Mouse (Mus musculus) layer of hippocampus, postnatal 10 days (tissue): ENCODE results near the gene Gm42715. TPM values are rescaled to one million over a fixed set of nuclear protein-coding genes. Genes with fewer than 3 reads are reported as not detected.
A peak's percentile ranks its signal among the peaks of the same experiment; 100 is the strongest.
"Not testable (repeated sequence)": the region's sequence is repeated elsewhere in the genome, so short reads cannot be mapped to it uniquely, and the experiment has no call there.

Experiments
- DNase-seq, 2 experiments: peaks; one replicate each; pipeline ENCODE4 v3.0.0; 2021; ENCODE audit warnings: low spot score in 2 of 2
- long read RNA-seq: library from polyadenylated mRNA; stranded (forward); transcript quantifications from one replicate; pipeline ENCODE4 v2.0.0, GENCODE M21; 2023
- total RNA-seq, 2 experiments: library from RNA; stranded (reverse); gene quantifications; 2 replicates each; pipeline ENCODE4 v1.2.3; 2021

Gm42715 gene
- 10 to 100 TPM; 11.2 to 19.2 TPM for total RNA-seq
- long read RNA-seq, partial matches to known transcripts = 0 of 7 reads
- long read RNA-seq, other reads (novel, unspliced or antisense) = 7 of 7 reads

DNA sequence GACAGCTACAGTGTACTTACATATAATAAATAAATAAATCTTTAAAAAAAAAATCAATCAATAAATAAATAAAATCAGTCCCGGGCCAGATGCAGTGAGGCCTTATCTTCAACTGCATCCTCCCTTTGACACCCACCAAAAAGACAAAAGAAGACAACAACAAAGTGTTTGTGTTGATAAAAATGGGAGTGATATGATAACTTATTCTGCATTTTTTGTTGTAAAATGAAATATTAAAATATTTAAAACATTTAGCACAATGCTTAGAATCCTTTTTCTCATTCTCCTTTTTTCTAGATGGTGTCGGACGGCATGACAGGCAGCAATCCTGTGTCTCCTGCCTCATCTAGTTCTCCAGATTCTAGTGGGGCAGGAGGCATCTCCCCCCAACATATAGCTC, at the start of gene Gm42715:
TSS of gene Gm42715 (plus strand) at position 301 of the 400 bp plus-strand sequence.
- DNase-seq = no peak

DNA sequence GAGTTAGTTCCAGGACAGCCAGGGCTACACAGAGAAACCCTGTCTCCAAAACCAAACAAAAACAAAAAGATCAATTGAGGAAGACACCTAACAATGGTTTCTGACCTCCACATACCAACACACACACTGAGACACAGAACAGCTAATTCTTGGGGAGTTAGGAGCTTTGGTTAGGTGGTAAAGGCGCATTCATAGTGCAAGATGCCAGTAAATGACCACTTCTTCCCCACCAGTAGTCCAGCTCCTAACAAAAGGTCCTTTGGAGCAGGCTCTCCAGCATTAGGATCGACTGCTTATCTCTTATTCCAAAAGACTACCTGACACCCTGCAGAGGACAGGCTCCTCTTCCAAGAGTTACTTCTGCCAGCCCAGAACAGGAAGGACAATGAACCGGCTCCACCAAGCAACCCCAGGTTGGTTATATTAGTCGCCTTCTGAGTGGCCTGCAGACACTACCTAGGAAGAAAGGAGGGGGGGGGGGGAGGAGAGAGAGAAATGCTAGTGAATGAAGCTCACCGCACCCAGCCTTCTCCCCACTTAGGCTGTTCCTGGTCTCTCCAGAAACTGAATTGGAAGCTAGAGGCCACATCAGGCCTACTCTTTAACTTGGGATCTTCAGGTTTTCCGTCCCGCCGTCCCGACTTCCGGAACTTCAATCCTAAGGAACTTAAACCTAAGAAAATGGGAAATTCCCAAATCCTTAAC, 49.2 kb upstream of the Gm42715 start:
- no peak for DNase-seq

DNA sequence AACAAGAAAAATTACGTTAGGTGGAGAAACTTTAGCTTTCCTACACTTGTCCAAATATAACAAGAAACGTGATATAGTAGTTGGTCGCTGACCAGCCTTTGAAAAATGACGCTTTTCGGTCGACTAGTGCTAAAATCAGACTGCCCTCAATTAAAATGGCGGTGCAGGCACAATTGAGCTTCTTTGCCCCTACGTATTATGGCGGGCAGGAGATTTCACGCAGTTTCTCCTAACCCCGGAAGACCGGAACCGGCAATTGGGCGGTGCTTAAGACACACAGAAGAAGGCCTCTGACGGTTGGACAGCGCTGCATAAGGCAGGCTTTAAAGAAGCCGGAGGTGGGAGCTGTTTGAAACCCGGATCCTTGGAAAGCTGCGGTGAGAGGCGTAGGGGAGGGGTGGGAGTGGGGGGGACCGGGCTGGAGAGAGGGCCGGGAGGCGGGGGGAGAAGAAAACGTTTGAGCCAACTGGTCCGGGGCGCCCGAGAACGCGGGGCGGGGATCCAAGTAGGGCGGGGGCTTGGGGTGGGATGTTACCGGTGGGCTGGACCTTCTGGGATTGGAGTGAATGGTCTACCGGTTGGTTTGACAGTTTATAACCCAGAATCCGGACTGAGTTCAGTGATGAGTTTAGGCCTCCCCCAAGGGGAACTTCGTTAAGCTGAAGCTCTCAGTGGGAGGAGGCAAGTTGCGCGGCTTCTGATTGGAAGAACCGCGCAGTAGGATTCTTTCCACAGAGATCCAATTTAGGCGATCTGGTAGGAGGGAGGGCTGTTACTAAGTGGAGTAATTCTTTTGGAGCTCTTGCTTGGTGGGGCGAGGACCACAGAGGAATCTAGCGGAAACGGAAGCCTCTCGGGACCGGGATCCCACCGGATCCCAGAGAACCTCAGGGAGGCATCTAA, 48.4 kb upstream of the Gm42715 start:
- DNase-seq = peak; percentile 83 to 89

- DNase-seq = no peak
Measured at GRCm38 (mm10) chr7:127471646-127472010, 47.8 kb upstream of the Gm42715 start.

GRCm38 (mm10) chr7:127472060-127472459, 47.3 kb upstream of the Gm42715 start:
- no peak for DNase-seq

DNA sequence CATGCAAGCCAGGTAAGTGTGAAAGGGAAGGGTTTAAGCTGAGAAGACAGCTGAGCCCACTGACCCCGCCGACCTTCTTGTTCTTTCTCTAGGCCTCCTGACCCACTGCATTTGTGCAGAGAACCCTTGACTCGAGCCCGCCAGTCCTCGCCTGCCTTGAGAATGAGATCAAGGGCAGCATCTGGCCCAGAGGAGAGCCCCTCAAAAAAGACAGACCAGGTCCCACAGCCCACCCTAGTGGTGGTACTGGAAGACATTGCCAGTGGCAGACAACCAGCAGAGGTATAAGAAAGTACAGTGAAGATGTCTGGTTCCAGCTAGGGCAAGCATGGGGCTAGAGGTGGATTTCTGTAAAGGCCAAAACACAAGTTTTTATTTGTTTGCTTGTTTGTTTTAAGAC, 45.7 kb upstream of the Gm42715 start:
- no peak for DNase-seq

GRCm38 (mm10) chr7:127474378-127475070, 44.9 kb upstream of the Gm42715 start:
- no peak for DNase-seq

DNA sequence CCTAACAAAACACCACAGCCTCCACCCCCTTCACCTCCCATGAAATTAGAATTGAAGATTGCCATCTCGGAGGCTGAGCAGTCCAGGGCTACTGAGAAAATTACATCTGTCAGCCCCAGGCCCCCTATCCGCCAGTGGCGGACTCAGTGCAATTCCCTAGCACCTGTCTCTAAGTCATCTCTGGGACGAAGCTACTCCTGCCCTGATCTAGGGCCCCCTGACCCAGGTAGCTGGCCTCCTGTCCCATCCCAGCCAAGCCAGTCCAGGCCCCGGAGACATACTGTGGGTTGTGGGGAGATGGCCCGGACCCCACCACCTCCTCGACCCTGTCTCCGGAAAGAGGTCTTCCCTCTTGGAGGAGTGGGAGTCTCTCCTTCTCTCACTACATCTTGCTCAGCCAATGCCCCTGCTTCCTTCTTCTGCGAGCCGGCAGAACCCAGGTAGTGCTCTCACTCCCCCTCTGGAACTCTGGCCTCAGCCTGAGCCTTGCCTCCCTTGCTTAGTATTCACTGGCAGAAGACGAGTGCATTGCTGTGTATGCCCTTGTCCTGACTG, 44.1 kb upstream of the Gm42715 start:
- no peak for DNase-seq

DNA sequence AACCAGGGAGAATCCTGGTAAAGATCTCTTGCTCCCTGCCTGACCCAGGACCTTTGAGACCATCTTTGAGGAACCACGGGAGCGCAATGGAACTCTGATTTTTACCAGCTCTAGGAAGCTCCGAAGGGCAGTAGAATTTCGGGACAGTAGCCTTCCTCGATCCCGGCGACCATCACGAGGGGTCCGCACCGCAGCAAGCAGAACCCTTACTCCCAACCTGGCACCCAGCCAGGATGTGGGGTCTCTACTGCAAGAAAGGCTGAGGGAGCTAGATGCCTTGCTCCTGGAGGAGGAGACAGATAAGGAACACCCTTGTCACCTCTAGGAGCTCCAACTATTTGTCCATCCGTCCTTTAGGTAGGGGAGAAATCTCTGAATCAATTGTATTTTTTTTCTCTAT, 43.0 kb upstream of the Gm42715 start:
- no peak for DNase-seq

DNA sequence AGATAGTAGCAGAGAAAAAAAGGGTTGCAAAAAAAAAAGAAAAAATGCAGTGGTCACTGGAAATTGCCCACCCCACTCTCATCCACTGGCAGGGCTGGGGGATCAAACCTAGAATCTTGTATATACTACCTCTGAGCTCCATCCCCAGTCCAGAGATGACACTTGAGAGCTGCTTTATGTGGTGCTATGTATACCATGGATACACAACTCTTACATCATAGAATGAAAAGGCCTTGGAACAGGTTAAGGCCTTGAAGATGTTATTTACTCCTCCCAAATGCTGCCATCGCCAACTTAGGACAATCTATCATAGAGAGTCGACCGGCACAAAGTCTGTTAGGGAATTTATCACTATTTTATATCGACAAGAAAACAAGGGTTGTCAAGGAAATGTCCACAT, 42.5 kb upstream of the Gm42715 start:
- no peak for DNase-seq

DNA sequence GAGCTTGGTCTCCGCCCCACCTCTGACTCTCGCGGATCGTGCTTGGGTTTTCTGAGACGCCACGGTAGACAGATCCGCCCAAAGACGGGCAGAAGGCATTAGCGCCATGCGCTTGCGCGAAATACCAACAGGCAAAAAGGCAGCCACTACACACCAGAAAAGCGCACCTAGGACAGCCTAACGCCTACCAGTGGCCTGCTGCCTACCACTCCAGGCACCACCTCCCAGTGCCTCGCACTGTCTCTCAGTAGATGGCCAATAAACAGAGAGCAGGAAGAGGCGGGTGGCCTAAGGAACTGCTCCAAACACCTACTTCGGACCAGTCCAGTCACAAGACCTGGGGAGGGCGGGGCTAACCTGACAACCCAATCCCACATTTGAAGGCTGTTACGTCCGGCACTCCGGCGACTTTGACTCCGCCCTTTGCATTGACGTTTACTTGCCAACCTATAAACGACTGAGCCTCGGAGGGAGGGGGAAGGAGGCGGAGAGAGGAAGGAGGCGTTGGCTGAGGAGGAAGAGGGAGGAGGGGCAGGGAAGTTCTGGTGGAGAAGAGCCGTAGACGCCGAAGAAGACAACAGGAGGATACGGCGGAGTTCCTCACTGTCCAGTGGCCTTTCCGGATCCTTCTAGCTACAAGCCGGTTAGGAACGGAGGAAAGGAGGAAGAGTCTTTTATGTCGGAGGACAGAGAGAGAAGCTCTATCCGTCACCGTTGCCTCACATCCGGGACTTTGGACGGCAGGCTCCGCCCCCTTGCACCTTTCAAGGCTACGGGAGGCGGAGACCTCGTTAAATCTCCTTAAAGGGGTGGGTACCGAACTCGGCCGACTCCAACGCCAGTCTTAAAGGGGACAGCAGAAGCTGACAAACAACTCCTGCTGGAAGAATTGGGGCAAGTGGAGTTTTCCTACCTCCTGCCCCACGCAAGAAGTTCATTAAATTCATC, 41.4 kb upstream of the Gm42715 start:
- DNase-seq = peak; percentile 99 to 100

GRCm38 (mm10) chr7:127478635-127479317, 40.6 kb upstream of the Gm42715 start, which contains the start of gene Fbrs:
Gene Fbrs (plus strand): TSS chr7:127479199.
- peak; percentile 93 to 95 for DNase-seq

- peak; percentile 26 to 52 for DNase-seq
Measured at GRCm38 (mm10) chr7:127479318-127480225, 39.8 kb upstream of the Gm42715 start.

DNA sequence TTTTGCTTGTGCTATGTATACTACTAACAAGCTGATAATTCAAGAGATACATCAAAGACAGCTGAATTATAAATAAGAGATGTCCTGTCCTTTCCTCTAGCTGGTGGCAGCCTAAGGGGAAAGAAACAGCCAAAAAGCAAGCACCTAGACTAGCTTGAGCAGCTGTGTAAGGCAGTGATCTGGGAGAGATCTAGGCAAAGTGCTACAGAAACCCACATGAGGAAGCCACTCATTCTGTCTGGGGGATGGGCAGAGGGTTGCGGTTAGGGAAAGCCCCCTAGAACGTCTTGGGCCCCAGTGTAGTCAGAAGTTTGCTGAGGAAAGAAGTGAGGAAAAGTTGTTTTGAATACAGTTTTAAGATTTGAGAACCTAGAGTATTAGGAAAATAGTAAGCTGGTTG, 39.1 kb upstream of the Gm42715 start:
- DNase-seq = no peak

DNA sequence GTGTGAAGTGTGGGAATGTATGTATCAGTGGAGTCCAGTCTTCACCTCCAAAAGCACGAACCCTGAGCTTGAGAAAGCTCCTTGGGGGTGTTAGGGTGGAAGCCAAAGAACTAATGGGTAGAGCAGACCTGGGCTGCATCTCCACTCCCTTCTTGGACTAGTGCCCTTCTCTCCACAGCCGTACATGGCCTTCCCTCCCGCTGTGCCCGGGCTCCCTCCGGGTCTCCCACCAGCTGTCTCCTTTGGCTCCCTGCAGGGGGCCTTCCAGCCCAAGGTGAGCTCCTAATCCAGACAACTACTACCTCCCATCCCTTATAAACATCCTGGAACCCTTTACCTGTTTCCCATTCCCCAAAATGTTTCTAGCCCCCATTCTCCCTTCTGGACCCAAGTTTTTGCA, 34.0 kb upstream of the Gm42715 start:
- DNase-seq = no peak

DNA sequence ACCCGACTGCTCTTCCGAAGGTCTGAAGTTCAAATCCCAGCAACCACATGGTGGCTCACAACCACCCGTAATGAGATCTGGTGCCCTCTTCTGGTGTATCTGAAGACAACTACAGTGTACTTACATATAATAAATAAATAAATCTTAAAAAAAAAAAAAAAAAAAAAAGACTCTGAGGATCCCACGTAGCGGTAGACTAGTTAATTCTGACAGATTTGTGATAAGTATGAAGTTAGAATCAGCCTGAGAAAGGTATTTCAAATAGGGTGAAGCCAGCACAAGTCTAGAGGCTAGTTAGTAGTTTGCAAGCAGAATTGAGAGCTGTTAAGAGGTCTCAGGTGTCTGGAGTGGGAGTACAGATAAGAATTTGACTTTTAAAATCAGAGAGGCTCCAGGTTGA, 31.0 kb upstream of the Gm42715 start:
- DNase-seq = not testable (repeated sequence)

- no peak for DNase-seq
Measured at GRCm38 (mm10) chr7:127489982-127490381, 29.4 kb upstream of the Gm42715 start.

DNA sequence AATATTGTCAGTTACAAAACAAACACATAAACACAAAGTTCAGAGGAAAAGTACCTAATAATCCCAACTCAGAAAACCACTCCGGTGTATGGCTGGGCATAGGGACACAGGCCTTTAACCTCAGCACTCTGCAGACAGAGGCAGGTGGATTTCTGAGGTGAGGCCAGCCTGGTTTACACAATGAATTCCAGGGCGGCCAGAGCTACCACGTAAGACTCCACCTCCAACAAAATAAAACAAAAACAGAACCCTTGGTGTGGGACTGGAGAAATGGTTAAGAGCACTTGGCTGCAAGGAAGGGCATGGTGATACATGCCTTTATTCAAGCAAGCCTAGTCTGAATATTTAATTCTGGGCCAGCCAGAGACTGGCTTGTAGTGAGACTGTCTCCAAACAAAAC, 27.5 kb upstream of the Gm42715 start:
- no peak for DNase-seq

DNA sequence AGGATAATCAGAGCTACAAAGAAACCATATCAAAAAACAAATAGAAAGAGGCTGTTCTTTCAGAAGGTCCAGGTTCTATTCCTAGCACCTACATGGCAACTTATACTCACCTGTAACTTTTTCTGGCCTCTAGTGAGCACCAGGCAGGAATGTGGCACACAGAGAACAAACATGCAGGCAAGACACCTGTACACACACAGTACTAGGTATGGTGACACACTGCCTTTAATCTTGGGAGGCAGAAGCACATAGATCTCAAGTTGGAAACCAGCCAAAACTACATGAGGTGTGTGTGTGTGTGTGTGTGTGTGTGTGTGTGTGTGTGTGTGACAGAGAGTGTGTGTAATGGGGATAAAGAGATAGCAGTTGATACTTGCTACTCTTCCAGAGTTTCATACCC, 24.7 kb upstream of the Gm42715 start:
- no peak for DNase-seq
